Mouse (Mus musculus): ENCODE results near the gene Slc22a27. TPM values are rescaled to one million over a fixed set of nuclear protein-coding genes. Genes with fewer than 3 reads are reported as not detected.
"Not testable (repeated sequence)": the region's sequence is repeated elsewhere in the genome, so short reads cannot be mapped to it uniquely, and the experiment has no call there.

Gene Slc22a27
- polyA plus RNA-seq (2012; rRNA removed): not detected in 2 replicates

DNA sequence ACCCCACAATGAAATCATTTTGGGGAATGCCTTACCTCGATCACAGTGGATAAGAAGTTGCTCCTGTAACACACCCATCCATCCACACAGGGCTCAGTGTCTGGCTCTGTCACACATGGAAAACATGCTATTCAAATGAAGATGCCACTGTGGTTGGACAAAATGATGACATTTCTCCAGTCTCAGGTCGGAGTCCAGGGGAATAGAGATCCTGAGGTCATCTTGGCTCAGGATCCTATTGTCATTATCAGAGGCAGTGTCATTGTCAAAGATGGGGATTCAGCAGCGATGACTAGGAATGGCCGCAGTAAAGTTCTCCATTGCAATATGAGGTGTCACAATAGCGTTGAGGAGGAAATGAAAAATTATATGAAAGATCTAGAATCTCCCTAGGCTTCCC, at the start of gene Slc22a27:
Slc22a27 (minus strand) TSS at position 101 of the 400 bp plus-strand sequence.
- not testable (repeated sequence) for H3K4me1 ChIP-seq (ENCODE audit: control insufficient read depth, insufficient read depth, low read length); H3K27me3 ChIP-seq (ENCODE audit: control insufficient read depth, insufficient read depth, low read length); DNase-seq; H3K4me3 ChIP-seq (replicated peaks; ENCODE audit: insufficient read depth, low read depth, low read length); H3K27ac ChIP-seq (ENCODE audit: insufficient read depth, low read length)
- WGBS: 63% methylated on average over 5 of the region's 5 CpGs

DNA sequence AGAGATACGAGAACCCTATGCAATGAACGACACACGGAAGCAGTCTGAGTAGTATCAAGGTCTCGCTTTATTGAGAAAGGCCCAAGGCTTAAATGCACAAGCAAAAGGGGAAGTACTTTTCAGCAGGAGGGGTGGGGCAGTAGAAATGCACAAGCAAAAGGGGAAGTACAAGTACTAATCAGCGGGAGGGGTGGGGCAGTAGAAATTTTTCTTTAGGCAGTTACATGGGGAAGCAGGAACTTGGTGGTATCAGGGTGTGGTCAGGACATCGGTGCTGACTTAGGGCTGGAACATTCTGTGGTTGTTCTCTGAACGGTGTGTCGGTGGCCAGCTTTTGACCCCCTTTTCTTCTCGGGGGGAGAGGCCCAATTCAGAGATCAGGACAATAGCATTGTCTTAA, 45.8 kb upstream of the Slc22a27 start:
- not testable (repeated sequence) for H3K27ac ChIP-seq (ENCODE audit: insufficient read depth, low read length); H3K27me3 ChIP-seq (ENCODE audit: control insufficient read depth, insufficient read depth, low read length); DNase-seq; H3K4me3 ChIP-seq (replicated peaks; ENCODE audit: insufficient read depth, low read depth, low read length); H3K4me1 ChIP-seq (ENCODE audit: control insufficient read depth, insufficient read depth, low read length)
- 90% methylated on average over 9 of the region's 9 CpGs for WGBS

- 89% methylated on average over 6 of the region's 6 CpGs for WGBS
- DNase-seq; H3K27ac ChIP-seq (ENCODE audit: insufficient read depth, low read length); H3K4me1 ChIP-seq (ENCODE audit: control insufficient read depth, insufficient read depth, low read length); H3K4me3 ChIP-seq (replicated peaks; ENCODE audit: insufficient read depth, low read depth, low read length); H3K27me3 ChIP-seq (ENCODE audit: control insufficient read depth, insufficient read depth, low read length): not testable (repeated sequence)
These were observed 43.3 kb upstream of the Slc22a27 start for GRCm38 (mm10) chr19:8009086-8009485.

DNA sequence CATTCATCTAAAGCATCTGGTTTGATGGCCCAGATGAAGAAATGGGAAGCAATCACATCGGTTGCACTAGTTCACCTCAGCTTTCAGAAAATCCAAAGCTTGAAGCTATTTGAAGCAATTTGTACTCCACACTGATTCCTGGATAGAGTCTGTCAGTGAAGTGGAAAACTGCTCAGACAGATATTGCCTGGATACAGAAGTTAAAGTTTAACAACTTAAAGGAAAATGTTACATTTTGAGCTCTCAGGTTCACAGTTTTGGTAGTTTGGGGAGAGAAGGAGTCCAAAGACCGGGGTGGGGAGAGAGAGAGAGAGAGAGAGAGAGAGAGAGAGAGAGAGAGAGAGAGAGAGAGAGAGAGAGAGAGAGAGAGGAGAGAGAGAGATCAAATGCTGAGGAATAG, 2.9 kb upstream of the Slc22a27 start:
- no peaks in the 10 kb centered on the region for H3K4me1 ChIP-seq (ENCODE audit: control insufficient read depth, insufficient read depth, low read length)
- H3K27me3 ChIP-seq (ENCODE audit: control insufficient read depth, insufficient read depth, low read length): no peaks in the 10 kb centered on the region
- no peak overlapping the region for H3K27ac ChIP-seq (ENCODE audit: insufficient read depth, low read length)
- no peak overlapping the region for H3K4me3 ChIP-seq (replicated peaks; ENCODE audit: insufficient read depth, low read depth, low read length)
- 66% methylated on average over 2 of the region's 2 CpGs for WGBS
- DNase-seq: no peak
- TF ChIP-seq POLR2A (IDR thresholded peaks at IDR 0.05; ENCODE audit: borderline replicate concordance, insufficient read depth, low read length) (no peak), CTCF (IDR thresholded peaks at IDR 0.05; ENCODE audit: borderline replicate concordance, insufficient read depth, low read depth, low read length) (no peak)

DNA sequence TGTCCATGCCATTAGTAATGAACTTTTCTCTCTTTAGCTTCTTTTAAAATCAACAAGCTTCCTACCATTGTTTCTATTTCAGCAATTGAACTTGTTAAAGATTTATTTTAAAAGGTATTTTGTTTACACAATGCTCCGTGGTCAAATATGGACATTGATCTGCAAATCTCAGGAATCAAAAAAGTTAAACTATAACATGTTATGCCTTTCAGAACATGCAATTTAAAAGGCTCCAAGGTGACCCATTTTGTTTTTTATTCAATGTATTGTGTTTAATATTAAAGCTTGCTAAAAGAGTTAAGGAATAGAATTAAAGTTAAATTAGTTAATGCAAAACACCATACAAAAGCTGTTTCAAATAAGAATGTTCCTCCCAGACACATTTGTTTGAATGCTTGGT, 723 bp upstream of the Slc22a27 start:
- H3K27ac ChIP-seq (ENCODE audit: insufficient read depth, low read length); DNase-seq; H3K4me3 ChIP-seq (replicated peaks; ENCODE audit: insufficient read depth, low read depth, low read length); H3K27me3 ChIP-seq (ENCODE audit: control insufficient read depth, insufficient read depth, low read length); H3K4me1 ChIP-seq (ENCODE audit: control insufficient read depth, insufficient read depth, low read length): not testable (repeated sequence)
- 55% methylated on average over 1 of the region's 1 CpGs for WGBS

DNA sequence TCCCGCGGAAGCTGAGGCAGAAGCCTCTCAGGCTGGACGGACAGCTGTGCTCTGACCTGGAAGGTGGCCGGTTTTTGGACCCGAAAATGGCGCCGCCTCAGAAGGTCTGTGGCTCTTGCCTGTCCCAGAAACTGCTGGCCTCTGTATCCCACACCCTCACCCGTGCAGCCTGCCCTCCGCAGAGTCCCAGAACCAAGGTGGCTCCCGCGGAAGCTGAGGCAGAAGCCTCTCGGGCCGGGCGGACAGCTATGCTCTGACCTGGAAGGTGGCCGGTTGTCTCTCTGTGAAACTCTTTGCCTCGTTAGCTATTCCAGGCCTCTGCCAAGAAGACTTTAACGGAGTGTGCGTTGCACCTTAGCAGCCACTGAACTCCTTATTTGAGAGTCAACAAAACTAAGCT, 26.4 kb downstream of the Slc22a27 start:
- not testable (repeated sequence) for DNase-seq; H3K27me3 ChIP-seq (ENCODE audit: control insufficient read depth, insufficient read depth, low read length); H3K27ac ChIP-seq (ENCODE audit: insufficient read depth, low read length); H3K4me1 ChIP-seq (ENCODE audit: control insufficient read depth, insufficient read depth, low read length); H3K4me3 ChIP-seq (replicated peaks; ENCODE audit: insufficient read depth, low read depth, low read length)
- WGBS: 85% methylated on average over 18 of the region's 18 CpGs

GRCm38 (mm10) chr19:7876626-7877025, 89.2 kb downstream of the Slc22a27 start:
- no peak for TF ChIP-seq CTCF (IDR thresholded peaks at IDR 0.05; ENCODE audit: borderline replicate concordance, insufficient read depth, low read depth, low read length)
- no peak for TF ChIP-seq POLR2A (IDR thresholded peaks at IDR 0.05; ENCODE audit: borderline replicate concordance, insufficient read depth, low read length)
- WGBS: 84% methylated on average over 1 of the region's 1 CpGs
- no peak overlapping the region for H3K27ac ChIP-seq (ENCODE audit: insufficient read depth, low read length)
- DNase-seq: no peak
- no peak overlapping the region for H3K4me3 ChIP-seq (replicated peaks; ENCODE audit: insufficient read depth, low read depth, low read length)
- no peaks in the 10 kb centered on the region for H3K4me1 ChIP-seq (ENCODE audit: control insufficient read depth, insufficient read depth, low read length)
- H3K27me3 ChIP-seq (ENCODE audit: control insufficient read depth, insufficient read depth, low read length): no peaks in the 10 kb centered on the region

DNA sequence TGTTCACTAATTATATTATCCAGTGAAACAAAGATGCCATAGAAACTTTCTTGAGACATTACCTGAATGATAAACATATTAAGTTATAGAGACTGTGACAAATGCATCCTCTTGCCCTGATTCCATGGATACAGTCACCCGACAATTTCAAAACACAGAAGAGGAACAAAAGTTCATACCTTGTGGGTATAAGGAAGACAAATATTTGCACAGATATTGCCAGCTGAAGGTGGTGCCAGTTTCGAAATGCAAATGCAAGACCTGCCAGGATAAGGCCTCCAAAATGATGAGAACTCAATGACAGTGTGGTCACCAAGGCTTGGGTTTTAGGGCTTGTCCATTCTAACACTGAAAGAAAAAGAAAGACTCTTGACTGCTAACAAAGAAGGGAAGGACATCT, 136.0 kb downstream of the Slc22a27 start:
- WGBS: 55% methylated on average over 2 of the region's 2 CpGs
- H3K27me3 ChIP-seq (ENCODE audit: control insufficient read depth, insufficient read depth, low read length): no peaks in the 10 kb centered on the region
- TF ChIP-seq POLR2A (IDR thresholded peaks at IDR 0.05; ENCODE audit: borderline replicate concordance, insufficient read depth, low read length): no peak
- no peak for TF ChIP-seq CTCF (IDR thresholded peaks at IDR 0.05; ENCODE audit: borderline replicate concordance, insufficient read depth, low read depth, low read length)

More for the DNA sequence above, 136.0 kb downstream of the Slc22a27 start:
- DNase-seq: no peak
- no peak overlapping the region for H3K27ac ChIP-seq (ENCODE audit: insufficient read depth, low read length)
- H3K4me3 ChIP-seq (replicated peaks; ENCODE audit: insufficient read depth, low read depth, low read length): no peak overlapping the region
- H3K4me1 ChIP-seq (ENCODE audit: control insufficient read depth, insufficient read depth, low read length): no peaks in the 10 kb centered on the region

Other genes with a start within 250 kb of the Slc22a27 start
- not detected in 2 replicates for gene Slc22a26, start 163.4 kb downstream of the Slc22a27 start, polyA plus RNA-seq (2012; rRNA removed)
- not detected in 2 replicates for gene Slc22a28, start 166.0 kb upstream of the Slc22a27 start, polyA plus RNA-seq (2012; rRNA removed)